Mouse (Mus musculus): ENCODE data around the gene Hint2.

GRCm38 (mm10) chr4:43695249-43695671 is 39.0 kb upstream of the Hint2 start:
- TF ChIP-seq CTCF (IDR thresholded peaks at IDR 0.05; ENCODE audit: insufficient read depth, low read length) (no peak), POLR2A (IDR thresholded peaks at IDR 0.05; ENCODE audit: borderline replicate concordance, extremely low read depth, low read depth, low read length) (peak; percentile 59; the same call in 1 of the 2 replicates)
